In the genomic region with DNA sequence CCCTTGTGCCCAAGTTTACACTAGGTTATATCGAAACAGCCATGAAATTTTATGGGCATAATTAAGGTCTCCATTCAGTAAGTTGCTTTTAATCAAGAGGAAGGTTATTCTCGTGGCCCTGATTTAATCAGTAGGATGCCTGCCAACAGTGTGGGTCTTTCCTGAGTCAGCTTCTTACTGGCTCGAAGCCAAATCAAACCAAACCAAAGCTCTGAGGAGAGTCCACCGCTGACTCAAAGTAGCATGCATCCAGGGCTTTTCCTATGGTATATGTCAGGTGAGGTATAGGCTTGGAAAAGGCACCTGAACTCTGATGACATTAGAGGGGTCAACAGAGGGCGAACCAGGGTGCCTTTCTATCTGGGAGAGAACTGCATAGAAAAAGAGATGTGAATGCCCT, we compare ENCODE assay signal across 17 mouse cellular contexts. TPM values are rescaled to one million over a fixed set of nuclear protein-coding genes. Genes with fewer than 3 reads are reported as not detected.
DNase-seq lines count a peak whose midpoint lies in the region; ATAC-seq lines count a peak whose summit lies in the region.
"Had no signal": no experiment of that assay in that cellular context is flagged by ENCODE, and none has a peak within 500 bp of the region (broad histone marks: within the 10 kb centered on the region; RNA-seq: fewer than 3 reads in every experiment).

No protein-coding gene starts in this region.

- no peaks in the 10 kb centered on the region for H3K9me3 ChIP-seq in kidney, embryonic 14.5 days (ENCODE audit: control insufficient read depth, low read length)
- no peaks in the 10 kb centered on the region for H3K9me3 ChIP-seq in neural tube, embryonic 13.5 days
- H3K9me3 ChIP-seq in neural tube, embryonic 15.5 days (replicated peaks), result no peaks in the 10 kb centered on the region
- H3K9me3 ChIP-seq: heart, embryonic 15.5 days; hindbrain, embryonic 13.5 days had no signal

- no peaks in the 10 kb centered on the region for H3K36me3 ChIP-seq in kidney, embryonic 14.5 days (ENCODE audit: control insufficient read depth, insufficient read depth, low read length)
- H3K36me3 ChIP-seq in neural tube, embryonic 13.5 days, result no peaks in the 10 kb centered on the region
- no peaks in the 10 kb centered on the region for H3K36me3 ChIP-seq in neural tube, embryonic 15.5 days
- H3K36me3 ChIP-seq: heart, embryonic 15.5 days; hindbrain, embryonic 13.5 days had no signal

- H3K4me1 ChIP-seq in kidney, embryonic 14.5 days (ENCODE audit: control insufficient read depth, insufficient read depth, low read length), result no peaks in the 10 kb centered on the region
- peaks cover 7% of the 10 kb centered on the region for H3K4me1 ChIP-seq in neural tube, embryonic 13.5 days (replicated peaks)
- H3K4me1 ChIP-seq in neural tube, embryonic 15.5 days, result 0 out of 2 replicates have a peak, but pooled peaks cover 7% of the 10 kb centered on the region

- ATAC-seq in kidney, embryonic 14.5 days (ENCODE audit: low FRiP score, low TSS enrichment), result no peak
- ATAC-seq in neural tube, embryonic 13.5 days (ENCODE audit: low read depth), result peak; percentile 59; the same call in 1 of the 2 replicates
- ATAC-seq in neural tube, embryonic 15.5 days (ENCODE audit: low FRiP score), result peak; percentile 11; the same call in 1 of the 2 replicates

- DNase-seq in kidney, postnatal 10 days, result peak; percentile 42
- no peak for DNase-seq in neural tube, embryonic 10.5 days (ENCODE audit: extremely low spot score, low spot score)
- peak; percentile 87 for DNase-seq in adrenal gland, adult 2 months
- DNase-seq in cerebellum, adult 9-10 months, result no peak
- DNase-seq: cerebellum, adult 8-10 months; embryo, embryonic 11 days; kidney, adult 11 months had no signal

- H3K4me3 ChIP-seq in kidney, embryonic 14.5 days (ENCODE audit: low read length), result no peak overlapping the region
- no peak overlapping the region for H3K4me3 ChIP-seq in neural tube, embryonic 13.5 days
- H3K4me3 ChIP-seq in neural tube, embryonic 15.5 days (replicated peaks), result no peak overlapping the region
- H3K4me3 ChIP-seq: heart, embryonic 15.5 days; hindbrain, embryonic 13.5 days had no signal

- no peak overlapping the region for H3K9ac ChIP-seq in kidney, embryonic 14.5 days (ENCODE audit: low read depth, low read length)
- H3K9ac ChIP-seq in neural tube, embryonic 13.5 days, result no peak overlapping the region
- H3K9ac ChIP-seq in neural tube, embryonic 15.5 days (replicated peaks), result no peak overlapping the region
- H3K9ac ChIP-seq: heart, embryonic 15.5 days; hindbrain, embryonic 13.5 days had no signal

- no peak overlapping the region for H3K4me2 ChIP-seq in kidney, embryonic 14.5 days (replicated peaks; ENCODE audit: low read depth, low read length)
- H3K4me2 ChIP-seq in neural tube, embryonic 13.5 days, result no peak overlapping the region
- H3K4me2 ChIP-seq in neural tube, embryonic 15.5 days, result no peak overlapping the region
- H3K4me2 ChIP-seq: heart, embryonic 15.5 days; hindbrain, embryonic 13.5 days had no signal

- H3K27me3 ChIP-seq in kidney, embryonic 14.5 days (ENCODE audit: control insufficient read depth, insufficient read depth, low read length), result no peaks in the 10 kb centered on the region
- no peaks in the 10 kb centered on the region for H3K27me3 ChIP-seq in neural tube, embryonic 13.5 days
- H3K27me3 ChIP-seq in neural tube, embryonic 15.5 days (replicated peaks), result no peaks in the 10 kb centered on the region
- H3K27me3 ChIP-seq: heart, embryonic 15.5 days; hindbrain, embryonic 13.5 days had no signal

- WGBS in kidney, embryonic 14.5 days, result 60% methylated on average over 5 of the region's 5 CpGs
- 52% methylated on average over 5 of the region's 5 CpGs for WGBS in neural tube, embryonic 13.5 days
- 47% methylated on average over 5 of the region's 5 CpGs for WGBS in neural tube, embryonic 15.5 days

- no peak overlapping the region for H3K27ac ChIP-seq in kidney, embryonic 14.5 days (ENCODE audit: low read depth, low read length)
- no peak overlapping the region for H3K27ac ChIP-seq in neural tube, embryonic 13.5 days (replicated peaks)
- no peak overlapping the region for H3K27ac ChIP-seq in neural tube, embryonic 15.5 days (replicated peaks)
- H3K27ac ChIP-seq: heart, embryonic 15.5 days; hindbrain, embryonic 13.5 days had no signal

RNA-seq across cellular contexts. Expression of gene BC005537, which starts 19.5 kb away (rescaled TPM):
- 35.3 and 41.5 TPM in 2 replicates for polyA plus RNA-seq in kidney, embryonic 14.5 days (2014; fragmentation: Nextera tagmentation; extraction: Ambion mirVana)
- 20.7 and 21.4 TPM in 2 replicates for polyA plus RNA-seq in neural tube, embryonic 13.5 days (2015; fragmentation: Nextera tagmentation; extraction: Ambion mirVana)
- 100 to 1,000 TPM; 161 to 170 TPM for total RNA-seq in adrenal gland, adult 2 months (2021)
- polyA plus RNA-seq in adrenal gland, adult 2 months (2012; rRNA removed), result 56.8 and 70.6 TPM in 2 replicates
- polyA plus RNA-seq in neural tube, embryonic 15.5 days (2015; fragmentation: Nextera tagmentation; extraction: Ambion mirVana), result 16.0 and 20.0 TPM in 2 replicates

RNA-seq across cellular contexts. Expression of gene Gmnn, which starts 20.2 kb away (rescaled TPM):
- polyA plus RNA-seq in kidney, embryonic 14.5 days (2014; fragmentation: Nextera tagmentation; extraction: Ambion mirVana), result 134 and 174 TPM in 2 replicates
- polyA plus RNA-seq in neural tube, embryonic 13.5 days (2015; fragmentation: Nextera tagmentation; extraction: Ambion mirVana), result 26.3 and 26.7 TPM in 2 replicates
- total RNA-seq in adrenal gland, adult 2 months (2021), result 10 to 100 TPM in 1 of 2 experiments, 1 to 10 TPM in 1; 4.4 to 12.1 TPM
- 0.85 TPM in 1 of 2 replicates, not detected in the other for polyA plus RNA-seq in adrenal gland, adult 2 months (2012; rRNA removed)
- polyA plus RNA-seq in neural tube, embryonic 15.5 days (2015; fragmentation: Nextera tagmentation; extraction: Ambion mirVana), result 16.5 and 39.5 TPM in 2 replicates

RNA-seq across cellular contexts. Expression of gene Armh2, which starts 40.9 kb away (rescaled TPM):
- not detected in 2 replicates for polyA plus RNA-seq in kidney, embryonic 14.5 days (2014; fragmentation: Nextera tagmentation; extraction: Ambion mirVana)
- not detected in 2 replicates for polyA plus RNA-seq in neural tube, embryonic 13.5 days (2015; fragmentation: Nextera tagmentation; extraction: Ambion mirVana)
- not detected for total RNA-seq in adrenal gland, adult 2 months (2021)
- not detected in 2 replicates for polyA plus RNA-seq in adrenal gland, adult 2 months (2012; rRNA removed)
- not detected in 2 replicates for polyA plus RNA-seq in neural tube, embryonic 15.5 days (2015; fragmentation: Nextera tagmentation; extraction: Ambion mirVana)
- total RNA-seq: gastrocnemius, postnatal 4 days; layer of hippocampus, adult 8-10 months; left cerebral cortex, postnatal 10 days; liver, adult 2 months; monocyte, adult 5-6 weeks had no signal
- polyA plus RNA-seq: heart, embryonic 15.5 days; hindbrain, embryonic 13.5 days; liver, adult 2 months had no signal

RNA-seq across cellular contexts. Expression of gene Acot13, which starts 49.4 kb away (rescaled TPM):
- polyA plus RNA-seq in kidney, embryonic 14.5 days (2014; fragmentation: Nextera tagmentation; extraction: Ambion mirVana), result 81.8 and 91.6 TPM in 2 replicates
- polyA plus RNA-seq in neural tube, embryonic 13.5 days (2015; fragmentation: Nextera tagmentation; extraction: Ambion mirVana), result 49.3 and 50.1 TPM in 2 replicates
- 10 to 100 TPM; 86.6 to 88.5 TPM for total RNA-seq in adrenal gland, adult 2 months (2021)
- polyA plus RNA-seq in adrenal gland, adult 2 months (2012; rRNA removed), result 44.0 and 63.8 TPM in 2 replicates
- polyA plus RNA-seq in neural tube, embryonic 15.5 days (2015; fragmentation: Nextera tagmentation; extraction: Ambion mirVana), result 56.1 and 63.4 TPM in 2 replicates

RNA-seq across cellular contexts. Expression of gene Tdp2, which starts 49.6 kb away (rescaled TPM):
- 68.8 and 79.9 TPM in 2 replicates for polyA plus RNA-seq in kidney, embryonic 14.5 days (2014; fragmentation: Nextera tagmentation; extraction: Ambion mirVana)
- polyA plus RNA-seq in neural tube, embryonic 13.5 days (2015; fragmentation: Nextera tagmentation; extraction: Ambion mirVana), result 40.1 and 45.2 TPM in 2 replicates
- total RNA-seq in adrenal gland, adult 2 months (2021), result 10 to 100 TPM; 16.7 to 20.7 TPM
- 9.0 and 11.3 TPM in 2 replicates for polyA plus RNA-seq in adrenal gland, adult 2 months (2012; rRNA removed)
- 30.7 and 35.8 TPM in 2 replicates for polyA plus RNA-seq in neural tube, embryonic 15.5 days (2015; fragmentation: Nextera tagmentation; extraction: Ambion mirVana)

Comparison
In these comparisons a context has a peak if more than half of its experiments do, and no peak if none do; other contexts are left out.
1. DNase-seq: peak in kidney, postnatal 10 days (single experiment) and adrenal gland, adult 2 months (single experiment); none in neural tube, embryonic 10.5 days (single experiment) and cerebellum, adult 9-10 months (single experiment).